Mouse (Mus musculus): ENCODE data around the gene Amd1.

DNA sequence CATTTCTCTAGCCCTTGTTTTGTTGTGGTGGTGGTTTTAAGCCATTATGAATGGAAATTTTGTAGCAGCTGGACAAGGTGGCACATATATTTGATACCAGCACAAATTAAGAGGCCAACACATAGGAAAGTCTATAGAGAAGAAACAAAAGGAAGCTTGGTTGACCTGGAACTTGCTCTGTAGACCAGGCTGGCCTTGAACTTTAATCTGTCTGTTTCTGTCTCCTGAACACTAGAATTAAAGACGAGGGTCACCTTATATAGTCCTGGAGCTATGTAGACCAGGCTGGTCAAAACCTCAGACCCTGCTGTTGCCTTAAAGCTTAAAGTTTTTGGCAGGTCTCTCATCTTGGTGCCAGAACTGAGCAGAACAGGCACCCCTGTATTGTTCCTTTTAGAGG is 16.4 kb downstream of the Amd1 start:
- TF ChIP-seq CTCF (IDR thresholded peaks at IDR 0.05) (no peak), EP300 (IDR thresholded peaks at IDR 0.05) (no peak)
